Mouse (Mus musculus) cerebellum, postnatal 10 days (tissue): ENCODE results near the gene Phf6.
A peak's percentile ranks its signal among the peaks of the same experiment; 100 is the strongest.
"Not testable (repeated sequence)": the region's sequence is repeated elsewhere in the genome, so short reads cannot be mapped to it uniquely, and the experiment has no call there.

Experiments
- DNase-seq, 2 experiments: peaks; one replicate each; pipeline ENCODE4 v3.0.0; 2021; ENCODE audit warnings: mixed read lengths in 2 of 2

The Phf6 gene

GRCm38 (mm10) chrX:52981378-52981777, 69.3 kb downstream of the Phf6 start:
- DNase-seq: no peak

GRCm38 (mm10) chrX:52987905-52988783, 76.1 kb downstream of the Phf6 start, which contains the start of gene Hprt:
Hprt (plus strand) TSS chrX:52988137.
- peak; percentile 84 to 93 for DNase-seq

- DNase-seq: not testable (repeated sequence)
Observed at GRCm38 (mm10) chrX:52994726-52995125, 82.7 kb downstream of the Phf6 start.

- DNase-seq: not testable (repeated sequence)
Observed at GRCm38 (mm10) chrX:53004887-53005286, 92.8 kb downstream of the Phf6 start.

GRCm38 (mm10) chrX:53006062-53006461, 94.0 kb downstream of the Phf6 start:
- DNase-seq: peak; percentile 33 to 80
